Mouse (Mus musculus): Measurements from ENCODE around the gene Tifab. TPM values are rescaled to one million over a fixed set of nuclear protein-coding genes. Genes with fewer than 3 reads are reported as not detected.
"Not testable (repeated sequence)": the region's sequence is repeated elsewhere in the genome, so short reads cannot be mapped to it uniquely, and the experiment has no call there.

Tifab gene
- polyA plus RNA-seq, 1 experiment from 2014 or later, result 1.3 TPM

- peak overlapping the region; percentile 51 for H3K4me2 ChIP-seq (replicated peaks)
- 3% methylated on average over 35 of the region's 35 CpGs for WGBS
- peak overlapping the region; percentile 56 for H3K27ac ChIP-seq
- no peaks in the 10 kb centered on the region for H3K36me3 ChIP-seq
- H3K27me3 ChIP-seq, result no peaks in the 10 kb centered on the region
- peak; percentile 71 for ATAC-seq (ENCODE audit: insufficient number of reproducible peaks, insufficient read depth, low FRiP score, low TSS enrichment)
- H3K9ac ChIP-seq, result peak overlapping the region; percentile 34; the same call in 1 of the 2 replicates
- H3K4me1 ChIP-seq, result peaks cover 19% of the 10 kb centered on the region
- 0 out of 2 replicates have a peak, but pooled peaks cover 3% of the 10 kb centered on the region for H3K9me3 ChIP-seq
- peak overlapping the region; percentile 17 for H3K4me3 ChIP-seq
Measured at GRCm38 (mm10) chr13:56208225-56209066, 29.8 kb upstream of the Tifab start.

DNA sequence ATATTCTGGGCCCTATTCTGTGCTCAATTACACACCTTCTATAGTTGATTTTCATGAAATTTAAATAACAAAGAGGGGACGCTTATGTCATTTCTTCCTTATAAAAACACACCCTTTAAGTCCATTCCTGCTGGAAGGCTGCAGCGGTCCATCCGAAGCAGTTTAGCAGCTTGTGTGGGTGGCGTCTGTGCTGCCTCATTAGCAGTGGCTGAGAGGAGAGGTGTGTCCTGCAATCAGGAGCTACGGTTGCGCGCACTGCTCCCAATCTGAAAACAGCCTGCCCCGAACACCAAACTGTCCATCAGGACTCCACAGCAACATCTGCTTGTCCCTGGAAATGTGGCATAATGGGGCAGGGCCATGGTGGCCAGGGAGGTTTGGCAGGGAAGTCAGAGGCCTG is 20.8 kb upstream of the Tifab start:
- Histone ChIP-seq H3K36me3 (no peaks in the 10 kb centered on the region), H3K9ac (no peak overlapping the region), H3K4me2 (replicated peaks) (no peak overlapping the region), H3K27me3 (peaks cover 16% of the 10 kb centered on the region; the same call in 1 of the 2 replicates), H3K4me3 (no peak overlapping the region), H3K27ac (no peak overlapping the region), H3K9me3 (no peaks in the 10 kb centered on the region), H3K4me1 (0 out of 2 replicates have a peak, but pooled peaks cover 6% of the 10 kb centered on the region)
- WGBS, result 70% methylated on average over 8 of the region's 8 CpGs
- ATAC-seq (ENCODE audit: insufficient number of reproducible peaks, insufficient read depth, low FRiP score, low TSS enrichment), result no peak

DNA sequence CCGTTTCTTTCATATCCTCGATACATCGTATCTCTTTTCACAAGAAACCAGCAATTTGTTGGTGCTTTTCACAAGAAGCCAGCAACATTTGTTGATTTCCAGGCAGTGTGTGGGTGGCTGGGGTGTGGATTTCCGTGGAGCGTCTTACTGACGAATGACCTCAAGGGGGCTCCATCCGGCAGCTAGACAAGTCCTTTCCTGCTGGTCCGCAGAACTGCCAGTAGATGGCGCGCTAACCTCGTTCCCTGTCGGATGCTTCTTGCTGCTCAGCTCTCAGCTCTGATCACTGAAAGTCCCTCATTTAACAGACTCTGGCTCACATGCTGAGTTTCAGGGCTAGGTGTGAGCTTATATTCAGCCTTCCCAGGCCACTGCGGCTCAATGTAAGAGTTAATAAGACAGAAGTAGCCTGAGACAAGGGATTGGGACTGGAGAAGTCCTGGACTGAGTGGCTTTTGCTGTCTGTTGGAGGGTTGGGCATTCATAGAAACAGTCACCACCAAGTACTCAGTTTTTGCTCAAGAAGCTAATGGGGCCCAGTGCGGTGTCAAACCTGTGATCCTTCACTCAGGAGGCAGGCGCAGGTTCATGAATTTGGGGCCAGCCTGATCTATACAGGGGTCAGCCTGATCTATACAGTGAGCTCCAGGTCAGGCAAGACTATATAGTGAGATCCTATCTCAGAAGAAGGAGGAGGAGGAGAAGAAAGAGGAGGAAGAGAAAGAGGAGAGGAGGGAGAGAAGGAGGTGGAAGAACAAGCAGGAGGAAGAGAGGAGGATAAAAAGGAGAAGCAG is 19.0 kb upstream of the Tifab start:
- H3K4me2 ChIP-seq (replicated peaks), result peak overlapping the region; percentile 35

DNA sequence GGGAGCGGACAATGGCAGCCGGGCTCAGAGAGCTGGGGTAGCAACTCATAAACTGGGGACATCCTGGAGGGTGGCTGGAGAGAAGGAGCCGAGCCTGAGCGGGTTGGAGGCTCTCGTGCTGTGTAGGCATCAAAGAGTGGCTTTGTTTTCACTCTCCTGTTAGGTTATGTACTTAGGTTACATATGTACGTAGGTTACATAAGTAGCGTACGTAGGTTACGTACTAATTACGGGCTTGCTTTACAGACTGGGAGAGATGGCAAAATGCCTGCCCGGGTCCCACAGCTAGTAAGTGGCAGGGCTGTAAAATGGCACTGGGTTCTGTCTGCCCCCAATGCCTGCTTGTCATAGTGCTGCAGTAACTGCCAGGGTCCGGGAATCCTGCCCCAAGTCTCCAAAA is 18.3 kb upstream of the Tifab start:
- Histone ChIP-seq H3K36me3 (no peaks in the 10 kb centered on the region), H3K9me3 (no peaks in the 10 kb centered on the region), H3K27ac (peak overlapping the region; percentile 2; the same call in 1 of the 2 replicates), H3K4me1 (0 out of 2 replicates have a peak, but pooled peaks cover 6% of the 10 kb centered on the region), H3K27me3 (peaks cover 16% of the 10 kb centered on the region; the same call in 1 of the 2 replicates), H3K9ac (no peak overlapping the region), H3K4me2 (replicated peaks) (peak overlapping the region; percentile 35), H3K4me3 (0 out of 2 replicates have a peak overlapping the region, but pooled peaks have one; percentile 1)
- ATAC-seq (ENCODE audit: insufficient number of reproducible peaks, insufficient read depth, low FRiP score, low TSS enrichment), result 0 out of 2 replicates have a peak, but pooled peaks have one; percentile 50
- WGBS, result 41% methylated on average over 12 of the region's 12 CpGs

More for the DNA sequence above, 19.0 kb upstream of the Tifab start:
- peak overlapping the region; percentile 2; the same call in 1 of the 2 replicates for H3K27ac ChIP-seq
- H3K4me1 ChIP-seq, result 0 out of 2 replicates have a peak, but pooled peaks cover 6% of the 10 kb centered on the region
- ATAC-seq (ENCODE audit: insufficient number of reproducible peaks, insufficient read depth, low FRiP score, low TSS enrichment), result 0 out of 2 replicates have a peak, but pooled peaks have one; percentile 19
- no peak overlapping the region for H3K9ac ChIP-seq
- no peaks in the 10 kb centered on the region for H3K9me3 ChIP-seq
- H3K36me3 ChIP-seq, result no peaks in the 10 kb centered on the region
- peaks cover 16% of the 10 kb centered on the region; the same call in 1 of the 2 replicates for H3K27me3 ChIP-seq
- 0 out of 2 replicates have a peak overlapping the region, but pooled peaks have one; percentile 1 for H3K4me3 ChIP-seq
- WGBS, result 13% methylated on average over 15 of the region's 15 CpGs

DNA sequence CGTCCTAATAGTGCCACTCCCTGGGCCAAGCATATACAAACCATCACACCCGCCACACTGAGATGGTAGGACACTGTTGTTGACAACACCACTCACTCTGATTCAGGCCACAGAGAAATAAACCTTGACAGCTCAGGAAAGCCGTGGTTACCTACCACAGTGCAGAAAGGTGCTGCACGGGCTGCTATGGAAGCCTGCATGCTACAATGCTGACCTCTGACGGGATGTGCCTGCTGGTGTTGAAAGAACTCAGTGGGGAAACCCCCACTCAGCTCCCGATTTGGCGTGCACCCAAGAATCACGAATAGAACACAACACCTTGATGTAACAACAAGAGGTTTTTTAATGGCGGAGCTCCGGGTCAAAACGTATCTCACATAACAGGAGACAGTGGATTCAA is 17.1 kb upstream of the Tifab start:
- 88% methylated on average over 11 of the region's 11 CpGs for WGBS
- H3K27me3 ChIP-seq, result peaks cover 14% of the 10 kb centered on the region; the same call in 1 of the 2 replicates
- H3K9me3 ChIP-seq, result not testable (repeated sequence)

GRCm38 (mm10) chr13:56194181-56194580 is 15.5 kb upstream of the Tifab start:
- H3K4me2 ChIP-seq (replicated peaks); H3K4me3 ChIP-seq; H3K4me1 ChIP-seq; H3K9me3 ChIP-seq; H3K27ac ChIP-seq; H3K36me3 ChIP-seq; H3K9ac ChIP-seq; H3K27me3 ChIP-seq; ATAC-seq (ENCODE audit: insufficient number of reproducible peaks, insufficient read depth, low FRiP score, low TSS enrichment): not testable (repeated sequence)
- WGBS, result 92% methylated on average over 11 of the region's 11 CpGs

More for the DNA sequence above, 17.1 kb upstream of the Tifab start:
- H3K9ac ChIP-seq; H3K4me1 ChIP-seq; H3K27ac ChIP-seq; H3K4me2 ChIP-seq (replicated peaks); ATAC-seq (ENCODE audit: insufficient number of reproducible peaks, insufficient read depth, low FRiP score, low TSS enrichment); H3K36me3 ChIP-seq; H3K4me3 ChIP-seq: not testable (repeated sequence)

GRCm38 (mm10) chr13:56191225-56191624 is 12.5 kb upstream of the Tifab start:
- Histone ChIP-seq H3K27me3 (no peaks in the 10 kb centered on the region), H3K4me3 (no peak overlapping the region), H3K9ac (no peak overlapping the region), H3K27ac (no peak overlapping the region), H3K4me2 (replicated peaks) (no peak overlapping the region), H3K36me3 (no peaks in the 10 kb centered on the region), H3K9me3 (no peaks in the 10 kb centered on the region), H3K4me1 (no peaks in the 10 kb centered on the region)
- ATAC-seq (ENCODE audit: insufficient number of reproducible peaks, insufficient read depth, low FRiP score, low TSS enrichment), result no peak
- 46% methylated on average over 3 of the region's 3 CpGs for WGBS

DNA sequence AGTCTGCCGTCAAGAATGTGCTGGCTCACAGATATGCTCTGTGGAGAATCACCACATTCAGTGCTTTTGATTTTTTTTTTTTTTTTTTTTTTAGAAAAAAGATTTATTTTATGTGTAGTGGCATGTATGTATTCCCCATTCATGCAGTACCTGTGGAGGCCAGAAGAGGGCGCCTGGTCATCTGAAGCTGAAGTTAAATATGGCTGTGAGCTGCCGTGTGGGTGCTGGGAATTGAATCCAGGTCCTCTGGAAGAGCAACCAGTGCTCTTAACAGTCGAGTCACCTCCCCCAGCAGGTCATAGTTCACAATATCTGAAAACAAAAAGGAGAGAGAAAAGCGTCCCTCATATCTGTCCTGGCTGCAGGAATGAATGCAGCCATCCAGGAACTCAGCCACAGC is 11.0 kb upstream of the Tifab start:
- H3K9ac ChIP-seq, result no peak overlapping the region
- no peak overlapping the region for H3K4me2 ChIP-seq (replicated peaks)
- ATAC-seq (ENCODE audit: insufficient number of reproducible peaks, insufficient read depth, low FRiP score, low TSS enrichment), result no peak
- no peaks in the 10 kb centered on the region for H3K9me3 ChIP-seq
- no peak overlapping the region for H3K27ac ChIP-seq
- no peaks in the 10 kb centered on the region for H3K36me3 ChIP-seq
- H3K4me3 ChIP-seq, result no peak overlapping the region
- 72% methylated on average over 5 of the region's 5 CpGs for WGBS
- H3K4me1 ChIP-seq, result no peaks in the 10 kb centered on the region
- H3K27me3 ChIP-seq, result no peaks in the 10 kb centered on the region

DNA sequence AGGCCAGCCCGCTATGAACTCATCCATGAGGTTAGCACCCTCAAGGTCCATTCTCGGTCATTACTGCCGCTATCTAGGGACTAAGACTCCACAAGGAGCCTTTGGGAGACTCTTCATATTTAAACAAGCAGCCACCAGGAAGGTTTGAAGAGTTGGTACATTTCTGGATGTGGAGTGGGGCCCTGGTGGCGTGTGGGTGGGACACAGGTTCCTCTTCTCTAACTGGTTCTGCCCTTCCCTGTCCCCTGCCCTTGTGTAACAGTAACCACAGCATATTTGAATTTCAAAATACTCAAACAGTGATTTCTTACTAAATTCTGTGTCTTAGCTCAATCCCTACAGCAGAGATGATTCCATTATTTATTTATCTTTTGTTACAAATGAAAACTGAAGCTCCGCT is 5.0 kb upstream of the Tifab start:
- no peaks in the 10 kb centered on the region for H3K4me1 ChIP-seq
- no peaks in the 10 kb centered on the region for H3K36me3 ChIP-seq
- ATAC-seq (ENCODE audit: insufficient number of reproducible peaks, insufficient read depth, low FRiP score, low TSS enrichment), result no peak
- WGBS, result 88% methylated on average over 5 of the region's 5 CpGs
- no peak overlapping the region for H3K4me3 ChIP-seq
- H3K9me3 ChIP-seq, result peaks cover 5% of the 10 kb centered on the region; the same call in 1 of the 2 replicates
- no peaks in the 10 kb centered on the region for H3K27me3 ChIP-seq
- H3K27ac ChIP-seq, result no peak overlapping the region
- H3K9ac ChIP-seq, result no peak overlapping the region
- no peak overlapping the region for H3K4me2 ChIP-seq (replicated peaks)

DNA sequence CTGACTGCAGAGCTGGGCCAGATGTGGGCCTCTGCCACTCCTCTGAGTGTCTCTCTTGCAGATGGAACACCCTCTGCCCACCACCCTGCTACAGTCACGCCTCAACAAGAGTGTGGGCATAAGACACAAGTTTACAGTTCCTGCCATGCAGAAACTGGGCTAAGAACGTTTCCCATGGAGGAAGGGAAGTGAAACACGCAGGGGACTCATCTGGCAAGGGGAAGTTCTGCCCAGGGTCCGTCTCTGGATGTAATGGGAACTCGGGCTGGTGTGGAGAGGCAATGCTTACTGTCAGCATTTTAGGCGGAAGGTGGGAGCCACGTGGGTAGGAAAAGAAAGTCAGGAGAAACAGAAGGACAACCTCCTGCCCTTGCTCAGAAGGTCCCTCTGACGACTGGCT is 2.7 kb upstream of the Tifab start:
- H3K27me3 ChIP-seq, result no peaks in the 10 kb centered on the region
- no peak overlapping the region for H3K9ac ChIP-seq
- peaks cover 5% of the 10 kb centered on the region; the same call in 1 of the 2 replicates for H3K9me3 ChIP-seq
- no peak overlapping the region for H3K4me2 ChIP-seq (replicated peaks)
- no peaks in the 10 kb centered on the region for H3K36me3 ChIP-seq
- H3K27ac ChIP-seq, result no peak overlapping the region
- WGBS, result 70% methylated on average over 8 of the region's 8 CpGs
- no peak overlapping the region for H3K4me3 ChIP-seq
- no peak for ATAC-seq (ENCODE audit: insufficient number of reproducible peaks, insufficient read depth, low FRiP score, low TSS enrichment)
- H3K4me1 ChIP-seq, result no peaks in the 10 kb centered on the region

- Histone ChIP-seq H3K4me3 (no peak overlapping the region), H3K9ac (no peak overlapping the region), H3K4me2 (replicated peaks) (no peak overlapping the region), H3K27ac (0 out of 2 replicates have a peak overlapping the region, but pooled peaks have one; percentile 4), H3K9me3 (no peaks in the 10 kb centered on the region), H3K27me3 (no peaks in the 10 kb centered on the region), H3K36me3 (no peaks in the 10 kb centered on the region), H3K4me1 (peaks cover 24% of the 10 kb centered on the region; the same call in 1 of the 2 replicates)
- ATAC-seq (ENCODE audit: insufficient number of reproducible peaks, insufficient read depth, low FRiP score, low TSS enrichment), result no peak
- 88% methylated on average over 9 of the region's 9 CpGs for WGBS
Measured at GRCm38 (mm10) chr13:56176310-56176709, 2.4 kb downstream of the Tifab start.

Measured in embryonic facial prominence, embryonic 12.5 days (tissue).